Mouse (Mus musculus) retina, adult 2 months (tissue): ENCODE data around the gene Olfr1411.

Experiments
- DNase-seq: peaks from one replicate; pipeline ENCODE4 v3.0.0-alpha.2; 2012; ENCODE audit warnings: low read depth, low spot score

Olfr1411 gene

DNA sequence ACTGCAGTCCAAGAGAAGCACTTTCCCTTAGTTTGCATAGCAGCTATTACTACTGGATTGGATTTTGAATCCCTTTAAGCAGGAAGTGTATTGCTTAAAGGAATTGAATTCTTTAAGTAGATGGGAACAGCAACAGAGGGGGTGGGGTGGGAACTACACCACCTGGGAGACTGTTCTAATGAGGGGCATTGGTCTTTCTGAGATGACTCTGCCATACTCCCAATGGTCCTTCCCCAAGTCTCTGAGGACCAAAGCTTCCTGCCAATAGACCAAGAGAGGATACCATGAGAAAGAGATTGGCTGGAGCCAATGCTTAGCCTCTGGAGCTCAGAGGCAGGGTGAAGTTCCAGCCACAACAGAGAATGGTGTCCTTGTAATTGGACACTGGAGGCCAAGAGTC lies at the start of gene Olfr1411:
Gene Olfr1411, plus strand, starts transcription at position 301 of the 400 bp plus-strand sequence.
- DNase-seq: no peak

DNA sequence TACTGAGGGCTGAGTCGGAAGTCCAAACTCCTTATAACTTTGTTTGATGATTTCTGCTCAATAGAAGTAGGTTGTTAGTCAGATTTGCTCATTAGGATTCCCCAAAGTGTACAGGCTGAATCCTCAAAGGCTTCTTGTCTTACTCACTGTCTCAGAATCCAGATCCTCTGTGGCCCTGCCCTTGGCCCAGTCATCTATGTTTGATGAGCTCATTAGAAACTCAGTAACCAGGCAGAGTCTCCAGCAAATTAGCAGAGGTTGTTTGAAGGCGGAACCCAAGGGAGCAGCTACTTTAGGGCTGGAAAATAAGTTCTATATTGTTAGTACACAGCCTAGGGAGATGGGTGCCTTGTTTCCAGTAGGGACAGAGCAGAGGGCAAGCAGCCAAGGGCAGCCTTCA lies 48.3 kb upstream of the Olfr1411 start:
- no peak for DNase-seq

- no peak for DNase-seq
These were observed 23.2 kb upstream of the Olfr1411 start, which contains the start of gene Olfr1413 for GRCm38 (mm10) chr1:92571022-92571421. TSS of gene Olfr1413 (plus strand) at chr1:92571322.

GRCm38 (mm10) chr1:92585479-92585878 lies 8.7 kb upstream of the Olfr1411 start, which contains the start of gene Olfr1412:
TSS of gene Olfr1412 (plus strand) at chr1:92585779.
- DNase-seq: no peak

GRCm38 (mm10) chr1:92596019-92596418 lies 1.8 kb downstream of the Olfr1411 start:
- DNase-seq: no peak

- DNase-seq: no peak
These were observed 11.3 kb downstream of the Olfr1411 start, which contains the start of gene Olfr1410 for GRCm38 (mm10) chr1:92605482-92605881. TSS of gene Olfr1410 (plus strand) at chr1:92605782.

DNA sequence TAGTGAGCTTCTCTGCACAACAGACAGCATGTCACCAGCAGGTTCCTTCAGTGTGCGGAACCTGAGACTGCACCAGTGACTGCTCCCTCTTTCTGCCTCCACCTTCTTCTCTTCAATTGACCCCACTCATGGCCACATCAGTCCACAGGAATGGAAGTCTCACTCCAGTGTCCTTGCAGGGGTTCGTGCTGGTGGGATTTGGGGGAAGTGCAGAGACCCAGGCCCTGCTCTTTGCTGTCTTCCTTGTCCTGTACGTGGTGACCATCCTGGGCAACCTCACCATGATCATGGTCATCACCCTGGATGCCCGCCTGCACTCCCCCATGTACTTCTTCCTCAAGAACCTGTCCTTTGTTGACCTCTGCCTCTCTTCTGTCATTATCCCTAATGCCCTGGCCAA lies 13.5 kb downstream of the Olfr1411 start:
- no peak for DNase-seq

DNA sequence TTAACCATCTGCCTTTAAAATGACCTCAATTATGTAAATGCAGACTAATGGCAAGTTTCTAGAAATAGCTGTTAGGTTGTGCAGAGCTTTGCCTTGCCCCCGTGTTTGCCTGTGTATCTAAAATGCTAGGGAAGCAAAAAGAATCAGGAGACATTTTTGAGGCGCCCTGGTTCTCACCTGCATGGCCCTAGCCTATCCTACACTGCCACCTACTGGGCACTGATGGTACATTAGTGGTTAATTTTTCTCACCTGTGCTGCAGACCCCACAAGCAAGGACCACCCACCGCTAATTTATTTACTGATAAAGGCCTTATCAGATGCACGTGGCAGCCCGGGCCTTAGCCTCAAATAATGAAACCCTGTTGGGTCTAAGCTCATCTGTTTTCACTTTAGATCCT lies 16.8 kb downstream of the Olfr1411 start:
- peak; percentile 22 for DNase-seq

DNA sequence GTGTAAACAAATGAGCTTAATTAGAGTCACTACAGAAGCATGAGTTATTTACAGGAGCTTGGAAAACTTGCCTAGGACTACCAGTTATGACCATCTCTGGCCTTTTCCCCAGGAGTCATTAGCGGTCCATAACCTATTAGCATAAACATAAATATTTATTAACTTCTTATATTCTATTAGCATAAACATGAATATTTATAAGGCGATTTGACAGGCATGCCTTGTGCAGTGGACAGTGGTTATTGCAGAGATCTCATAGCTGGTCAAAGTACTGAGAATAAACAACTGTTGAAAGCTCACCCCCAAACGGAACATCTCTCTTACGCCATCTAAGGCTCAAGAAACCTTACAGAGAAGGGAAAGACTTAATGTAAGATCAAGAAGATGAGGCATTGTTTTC lies 19.0 kb downstream of the Olfr1411 start:
- no peak for DNase-seq

DNA sequence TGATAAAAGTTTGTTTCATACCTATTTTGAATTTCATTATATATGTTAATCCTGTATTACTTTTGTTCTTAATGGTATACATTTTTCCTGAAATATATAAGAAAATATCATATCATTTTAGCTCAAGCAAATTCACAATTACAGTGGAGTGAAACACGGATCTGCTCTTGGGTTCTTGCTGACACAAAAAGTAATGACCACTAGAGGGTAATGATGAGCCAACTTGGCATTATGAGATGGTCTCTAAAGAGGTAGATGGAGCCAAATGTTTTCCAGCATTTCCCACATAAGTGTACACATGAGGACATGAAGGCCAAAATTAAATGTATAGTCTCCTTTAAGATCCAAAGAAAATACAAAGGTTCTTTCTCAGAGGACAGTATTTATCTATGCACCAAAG lies 20.3 kb downstream of the Olfr1411 start:
- DNase-seq: peak; percentile 8

- DNase-seq: no peak
These were observed 21.8 kb downstream of the Olfr1411 start for GRCm38 (mm10) chr1:92616046-92616445.

GRCm38 (mm10) chr1:92617488-92617887 lies 23.3 kb downstream of the Olfr1411 start, which contains the start of gene Olfr12:
TSS of gene Olfr12 (plus strand) at chr1:92617788.
- no peak for DNase-seq

DNA sequence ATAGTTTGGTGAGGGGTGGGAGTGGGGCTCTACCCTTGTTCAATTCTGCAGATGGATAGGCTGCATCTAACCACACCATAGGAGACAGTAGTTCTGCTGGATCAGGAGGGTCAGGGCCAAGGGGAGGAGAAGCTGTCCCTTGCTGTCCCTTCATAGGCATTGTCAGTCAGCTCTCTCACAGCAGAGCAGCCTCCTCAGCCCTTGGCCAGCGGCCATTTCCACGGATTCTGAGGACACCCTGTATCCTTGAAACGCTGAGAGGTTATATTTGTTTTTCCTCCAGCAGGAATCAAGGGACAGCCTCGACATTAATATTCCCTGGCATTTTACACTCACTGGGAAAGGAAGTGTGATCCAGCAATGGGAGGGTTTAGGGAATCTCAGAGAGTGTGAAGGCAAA lies 24.1 kb downstream of the Olfr1411 start:
- DNase-seq: no peak

- DNase-seq: no peak
These were observed 34.0 kb downstream of the Olfr1411 start for GRCm38 (mm10) chr1:92628227-92628626.

GRCm38 (mm10) chr1:92632196-92632595 lies 38.0 kb downstream of the Olfr1411 start:
- no peak for DNase-seq

DNA sequence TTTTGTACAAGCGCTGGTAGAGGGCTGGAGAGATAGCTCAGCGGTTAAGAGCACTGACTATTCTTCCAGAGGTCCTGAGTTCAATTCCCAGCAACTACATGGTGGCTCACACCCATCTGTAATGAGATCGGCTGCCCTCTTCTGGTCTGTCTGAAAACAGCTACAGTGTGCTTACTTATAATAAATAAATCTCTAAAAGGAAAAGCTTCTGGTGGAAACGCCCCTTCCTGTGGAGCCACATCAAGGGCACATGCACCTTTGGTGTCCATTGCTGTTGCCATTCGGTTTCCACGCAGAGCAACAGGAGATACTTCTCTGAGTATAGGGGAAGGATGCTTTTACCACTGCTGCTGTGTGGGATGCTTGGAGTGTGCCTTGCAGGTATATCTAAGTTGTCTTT lies 38.7 kb downstream of the Olfr1411 start:
- no peak for DNase-seq

- DNase-seq: no peak
These were observed 39.5 kb downstream of the Olfr1411 start for GRCm38 (mm10) chr1:92633726-92634125.

- DNase-seq: no peak
These were observed 40.4 kb downstream of the Olfr1411 start for GRCm38 (mm10) chr1:92634569-92634968.

DNA sequence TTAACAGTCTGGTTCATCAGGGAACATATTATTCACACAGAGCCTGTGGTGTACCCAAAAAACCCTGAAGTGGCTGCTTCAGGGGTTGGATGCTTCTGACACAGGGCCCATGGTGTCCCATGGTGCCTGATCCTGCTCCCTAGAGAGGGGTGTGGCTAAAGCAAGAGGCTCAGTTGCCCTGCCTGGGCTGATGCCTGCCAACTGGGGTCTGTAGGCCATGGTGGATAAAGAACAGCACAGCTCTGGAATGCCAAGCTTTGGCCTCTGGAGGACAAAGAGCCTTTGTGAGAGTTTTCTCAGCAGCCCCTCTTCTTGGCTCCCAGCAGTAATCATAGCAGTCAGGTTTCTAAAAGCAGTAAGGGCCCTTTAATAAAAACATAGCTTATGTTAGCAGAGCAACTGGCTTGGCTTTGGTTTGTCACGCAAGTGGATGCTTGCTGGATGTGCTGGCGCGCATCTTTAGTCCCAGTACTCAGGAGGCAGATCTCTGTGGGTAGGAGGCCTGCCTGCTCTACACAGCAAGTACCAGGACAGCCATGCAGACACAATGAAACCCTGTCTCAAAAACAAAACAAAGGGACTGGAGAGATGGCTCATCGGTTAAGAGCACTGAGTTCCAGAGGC lies 40.9 kb downstream of the Olfr1411 start:
- DNase-seq: no peak

DNA sequence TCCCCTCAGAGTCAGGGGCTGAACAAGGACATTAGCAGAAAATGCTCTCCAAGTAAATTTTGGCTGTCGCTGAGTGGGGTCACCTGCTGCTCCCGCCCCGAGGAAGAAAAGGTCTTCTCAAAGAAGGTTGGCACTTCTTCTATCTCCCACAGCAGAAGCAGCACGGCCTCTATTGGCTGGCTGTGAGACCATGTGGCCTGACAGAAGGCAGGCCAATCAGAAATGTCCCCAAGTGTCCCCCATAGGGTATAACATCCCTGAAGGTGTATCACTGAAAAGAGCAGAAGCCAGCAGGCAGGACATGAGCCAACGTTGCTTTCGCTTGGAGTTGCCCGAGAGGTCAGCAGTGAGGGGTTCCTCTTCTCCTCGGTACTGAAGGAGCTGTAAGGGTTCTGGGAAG lies 41.8 kb downstream of the Olfr1411 start:
- DNase-seq: no peak

DNA sequence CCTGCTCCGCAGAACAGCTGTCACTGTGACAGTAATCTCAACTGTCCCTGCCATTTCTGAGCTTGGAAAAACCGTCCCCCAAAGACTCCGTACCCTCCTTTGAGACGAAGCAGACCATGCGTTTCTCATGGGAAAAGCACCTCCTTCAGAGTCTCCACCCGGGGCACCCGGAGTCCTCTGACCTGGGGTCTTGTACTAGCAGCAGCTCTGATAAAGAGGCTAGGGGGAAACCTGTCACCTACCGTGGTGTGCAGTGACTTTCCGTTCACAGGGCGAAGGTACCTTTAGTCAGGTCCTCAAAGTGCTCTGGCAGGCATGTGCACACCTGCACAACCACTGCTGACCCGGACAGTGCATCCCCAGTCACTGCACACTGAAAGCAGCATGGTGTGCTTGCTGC lies 42.5 kb downstream of the Olfr1411 start:
- no peak for DNase-seq

- no peak for DNase-seq
These were observed 43.4 kb downstream of the Olfr1411 start for GRCm38 (mm10) chr1:92637501-92638172.

DNA sequence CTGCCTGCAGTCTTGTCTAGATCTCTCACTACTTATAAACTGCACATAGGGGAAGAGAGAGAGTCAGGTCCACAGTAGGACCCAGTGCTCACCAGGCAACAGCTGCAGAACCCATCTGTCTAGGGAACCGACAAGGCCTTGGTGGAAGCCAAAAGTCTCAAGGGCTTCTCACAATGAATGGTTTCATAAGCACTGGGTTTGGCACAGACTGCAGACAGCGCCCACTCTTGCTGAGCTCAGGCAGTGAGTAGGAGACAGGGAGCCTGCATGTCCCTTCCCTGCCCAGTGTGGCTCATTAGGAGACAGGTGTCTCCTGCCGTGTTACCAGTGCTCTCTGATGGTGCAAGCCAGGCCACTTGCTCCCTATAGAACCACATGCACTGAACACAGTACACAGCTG lies 44.0 kb downstream of the Olfr1411 start:
- no peak for DNase-seq
